Mouse (Mus musculus) testis, adult 2 months (tissue): ENCODE measurements around the gene Pak1ip1. TPM values are rescaled to one million over a fixed set of nuclear protein-coding genes. Genes with fewer than 3 reads are reported as not detected.

Experiments
- H3K27ac ChIP-seq: fragments of 200-500 bp; 2 replicates; pipeline ENCODE4 v1.5.1; 2012; ENCODE audit warnings: low read depth, low read length; ENCODE audit not compliant: control insufficient read depth, insufficient read depth
- H3K27me3 ChIP-seq: fragments of 200-500 bp; 2 replicates; pipeline ENCODE4 v1.6.1; 2012; ENCODE audit warnings: mild to moderate bottlenecking, low read length, moderate library complexity; ENCODE audit not compliant: control insufficient read depth, insufficient read depth
- H3K36me3 ChIP-seq: fragments of 200-500 bp; 2 replicates; pipeline ENCODE4 v1.6.1; 2012; ENCODE audit warnings: mild to moderate bottlenecking, low read length; ENCODE audit not compliant: control insufficient read depth, insufficient read depth
- H3K4me1 ChIP-seq: fragments of 200-500 bp; 2 replicates; pipeline ENCODE4 v1.6.1; 2012; ENCODE audit warnings: low read length; ENCODE audit not compliant: control insufficient read depth, insufficient read depth
- H3K4me3 ChIP-seq: fragments of 200-500 bp; 2 replicates; pipeline ENCODE4 v1.5.1; 2012; ENCODE audit warnings: low read depth, mild to moderate bottlenecking, low read length, moderate library complexity, mixed read lengths; ENCODE audit not compliant: control insufficient read depth
- CTCF ChIP-seq: fragments of 200-500 bp; IDR thresholded peaks from 2 replicates; pipeline ENCODE4 v1.5.1; 2012; ENCODE audit warnings: low read depth, mild to moderate bottlenecking, inconsistent platforms, low read length, moderate library complexity; ENCODE audit not compliant: control insufficient read depth, insufficient read depth, insufficient replicate concordance
- POLR2A ChIP-seq: fragments of 200-500 bp; IDR thresholded peaks from 2 replicates; pipeline ENCODE4 v1.6.1; 2012; ENCODE audit warnings: low read depth, mild to moderate bottlenecking, inconsistent platforms, low read length, moderate library complexity; ENCODE audit not compliant: control insufficient read depth
- polyA plus RNA-seq: library from polyadenylated mRNA; depleted of rRNA; stranded (reverse); fragments of >200 nt; gene quantifications from 2 replicates; pipeline ENCODE4 v1.2.3, GENCODE M21; 2012

The Pak1ip1 gene
- polyA plus RNA-seq, 1 experiment: 25.5 TPM

- TF ChIP-seq POLR2A (no peak), CTCF (no peak)
- Histone ChIP-seq H3K4me3 (no peak overlapping the region), H3K4me1 (no peaks in the 10 kb centered on the region), H3K27ac (no peak overlapping the region), H3K36me3 (peaks cover 4% of the 10 kb centered on the region), H3K27me3 (no peaks in the 10 kb centered on the region)
Measured at GRCm38 (mm10) chr13:41008946-41009345, 8.1 kb downstream of the Pak1ip1 start.

GRCm38 (mm10) chr13:41015829-41016634 is 15.2 kb downstream of the Pak1ip1 start, which contains the start of gene Tmem14c:
Gene Tmem14c (plus strand): TSS chr13:41016292.
- Histone ChIP-seq H3K27me3 (no peaks in the 10 kb centered on the region), H3K27ac (peak within 1 kb of the TSS; percentile 87), H3K4me1 (peaks cover 12% of the 10 kb centered on the region), H3K36me3 (peaks cover 2% of the 10 kb centered on the region; the same call in 1 of the 2 replicates), H3K4me3 (peak within 1 kb of the TSS; percentile 94)
- TF ChIP-seq POLR2A (peak; percentile 82), CTCF (no peak)

- peak overlapping the region; percentile 94 for H3K4me3 ChIP-seq
- peaks cover 2% of the 10 kb centered on the region; the same call in 1 of the 2 replicates for H3K36me3 ChIP-seq
- TF ChIP-seq CTCF: no peak
- TF ChIP-seq POLR2A: no peak
- peaks cover 12% of the 10 kb centered on the region for H3K4me1 ChIP-seq
- no peak overlapping the region; the same call in 1 of the 2 replicates for H3K27ac ChIP-seq
- H3K27me3 ChIP-seq: no peaks in the 10 kb centered on the region
Measured at GRCm38 (mm10) chr13:41016797-41017405, 16.1 kb downstream of the Pak1ip1 start.

- no peak for TF ChIP-seq CTCF
- no peak for TF ChIP-seq POLR2A
- peaks cover 12% of the 10 kb centered on the region for H3K4me1 ChIP-seq
- no peak overlapping the region for H3K4me3 ChIP-seq
- peaks cover 2% of the 10 kb centered on the region; the same call in 1 of the 2 replicates for H3K36me3 ChIP-seq
- H3K27me3 ChIP-seq: no peaks in the 10 kb centered on the region
- H3K27ac ChIP-seq: no peak overlapping the region
Measured at GRCm38 (mm10) chr13:41017832-41018231, 17.0 kb downstream of the Pak1ip1 start.

- peaks cover 12% of the 10 kb centered on the region for H3K4me1 ChIP-seq
- no peak for TF ChIP-seq POLR2A
- TF ChIP-seq CTCF: no peak
- H3K27ac ChIP-seq: no peak overlapping the region
- H3K27me3 ChIP-seq: no peaks in the 10 kb centered on the region
- H3K36me3 ChIP-seq: no peaks in the 10 kb centered on the region
- H3K4me3 ChIP-seq: no peak overlapping the region
Measured at GRCm38 (mm10) chr13:41018236-41018635, 17.4 kb downstream of the Pak1ip1 start.

GRCm38 (mm10) chr13:41018756-41019591 is 18.2 kb downstream of the Pak1ip1 start:
- no peaks in the 10 kb centered on the region for H3K36me3 ChIP-seq

More at GRCm38 (mm10) chr13:41018756-41019591, 18.2 kb downstream of the Pak1ip1 start:
- H3K27me3 ChIP-seq: no peaks in the 10 kb centered on the region
- H3K4me3 ChIP-seq: no peak overlapping the region
- no peak overlapping the region for H3K27ac ChIP-seq
- H3K4me1 ChIP-seq: peaks cover 12% of the 10 kb centered on the region
- no peak for TF ChIP-seq CTCF
- no peak for TF ChIP-seq POLR2A
